In genomic region chr7:31050487-31050886, GRCm38 (mm10) we compare ENCODE assay signal across 10 mouse cellular contexts. TPM values are rescaled to one million over a fixed set of nuclear protein-coding genes. Genes with fewer than 3 reads are reported as not detected.
DNase-seq lines count a peak whose midpoint lies in the region; ATAC-seq and TF ChIP-seq lines count a peak whose summit lies in the region.
"Had no signal": no experiment of that assay in that cellular context is flagged by ENCODE, and none has a peak within 500 bp of the region (broad histone marks: within the 10 kb centered on the region; RNA-seq: fewer than 3 reads in every experiment).

No protein-coding gene starts in this region.

- 2% methylated on average over 6 of the region's 6 CpGs for WGBS in forebrain, embryonic 12.5 days
- 4% methylated on average over 6 of the region's 6 CpGs for WGBS in intestine, embryonic 15.5 days
- 4% methylated on average over 6 of the region's 6 CpGs for WGBS in neural tube, embryonic 14.5 days

- DNase-seq in layer of hippocampus, adult 2 months (ENCODE audit: low spot score in 2 of 2): no peak
- DNase-seq in layer of hippocampus, postnatal 25 days (ENCODE audit: extremely low spot score in 1 of 2, low spot score in 1 of 2): no peak
- no peak for DNase-seq in spleen, postnatal 4 days (ENCODE audit: low spot score in 2 of 2)
- no peak for DNase-seq in gastrocnemius, adult 18-20 months (ENCODE audit: low spot score)
- DNase-seq: lung, adult 18-20 months had no signal

- peak overlapping the region; percentile 54 for H3K4me3 ChIP-seq in layer of hippocampus, adult 2 months
- peak overlapping the region; percentile 31 for H3K4me3 ChIP-seq in forebrain, embryonic 12.5 days (replicated peaks)
- peak overlapping the region; percentile 19 for H3K4me3 ChIP-seq in intestine, embryonic 15.5 days (replicated peaks)
- H3K4me3 ChIP-seq in neural tube, embryonic 14.5 days (ENCODE audit: low read depth, low read length): peak overlapping the region; percentile 36

- H3K4me2 ChIP-seq in forebrain, embryonic 12.5 days: peak overlapping the region; percentile 54
- peak overlapping the region; percentile 49 for H3K4me2 ChIP-seq in intestine, embryonic 15.5 days (replicated peaks)
- peak overlapping the region; percentile 67 for H3K4me2 ChIP-seq in neural tube, embryonic 14.5 days (ENCODE audit: low read depth, low read length)

- ATAC-seq in forebrain, embryonic 12.5 days (ENCODE audit: low FRiP score): 0 out of 2 replicates have a peak, but pooled peaks have one; percentile 9
- no peak for ATAC-seq in intestine, embryonic 15.5 days
- ATAC-seq in neural tube, embryonic 14.5 days (ENCODE audit: low read depth): no peak; the same call in 1 of the 2 replicates
- ATAC-seq in erythroblast, adult 5-6 weeks (replicated peaks; ENCODE audit: low FRiP score, poor library complexity, severe bottlenecking): no peak

- H3K36me3 ChIP-seq in forebrain, embryonic 12.5 days (replicated peaks): no peaks in the 10 kb centered on the region
- H3K36me3 ChIP-seq in intestine, embryonic 15.5 days: no peaks in the 10 kb centered on the region
- H3K36me3 ChIP-seq in neural tube, embryonic 14.5 days (ENCODE audit: control insufficient read depth, insufficient read depth, low read length): no peaks in the 10 kb centered on the region

- TF ChIP-seq CTCF in layer of hippocampus, adult 2 months (conservative IDR thresholded peaks at IDR 0.05): no peak

- H3K9me3 ChIP-seq in forebrain, embryonic 12.5 days: 0 out of 2 replicates have a peak, but pooled peaks cover 2% of the 10 kb centered on the region
- no peaks in the 10 kb centered on the region for H3K9me3 ChIP-seq in intestine, embryonic 15.5 days
- H3K9me3 ChIP-seq in neural tube, embryonic 14.5 days (ENCODE audit: control insufficient read depth, low read length): no peaks in the 10 kb centered on the region

- peak overlapping the region; percentile 75 for H3K27ac ChIP-seq in layer of hippocampus, adult 2 months
- H3K27ac ChIP-seq in forebrain, embryonic 12.5 days: 0 out of 2 replicates have a peak overlapping the region, but pooled peaks have one; percentile 42
- no peak overlapping the region for H3K27ac ChIP-seq in intestine, embryonic 15.5 days
- H3K27ac ChIP-seq in neural tube, embryonic 14.5 days (ENCODE audit: low read depth, low read length): no peak overlapping the region

- H3K4me1 ChIP-seq in forebrain, embryonic 12.5 days: peaks cover 50% of the 10 kb centered on the region
- H3K4me1 ChIP-seq in intestine, embryonic 15.5 days (replicated peaks): peaks cover 56% of the 10 kb centered on the region
- peaks cover 19% of the 10 kb centered on the region; the same call in 1 of the 2 replicates for H3K4me1 ChIP-seq in neural tube, embryonic 14.5 days (ENCODE audit: control insufficient read depth, insufficient read depth, low read length)

- peaks cover 72% of the 10 kb centered on the region for H3K27me3 ChIP-seq in forebrain, embryonic 12.5 days
- peaks cover 44% of the 10 kb centered on the region for H3K27me3 ChIP-seq in intestine, embryonic 15.5 days (replicated peaks)
- peaks cover 27% of the 10 kb centered on the region for H3K27me3 ChIP-seq in neural tube, embryonic 14.5 days (ENCODE audit: control insufficient read depth, insufficient read depth, low read length)

- H3K9ac ChIP-seq in forebrain, embryonic 12.5 days: no peak overlapping the region; the same call in 1 of the 2 replicates
- H3K9ac ChIP-seq in intestine, embryonic 15.5 days: no peak overlapping the region
- peak overlapping the region; percentile 58 for H3K9ac ChIP-seq in neural tube, embryonic 14.5 days (replicated peaks; ENCODE audit: low read depth, low read length)

RNA-seq across cellular contexts. Expression of gene Fxyd7, which starts 0.8 kb away (rescaled TPM):
- 100 to 1,000 TPM; 117 to 121 TPM for total RNA-seq in layer of hippocampus, adult 2 months (2021)
- total RNA-seq in layer of hippocampus, postnatal 25 days (2021): 100 to 1,000 TPM; 151 to 157 TPM
- polyA plus RNA-seq in forebrain, embryonic 12.5 days (2016; fragmentation: Nextera tagmentation; extraction: Ambion mirVana): 10.5 and 14.3 TPM in 2 replicates
- polyA plus RNA-seq in intestine, embryonic 15.5 days (2015; fragmentation: Nextera tagmentation; extraction: Ambion mirVana): 20.3 and 20.7 TPM in 2 replicates
- polyA plus RNA-seq in neural tube, embryonic 14.5 days (2014; fragmentation: Nextera tagmentation; extraction: Ambion mirVana): 252 and 299 TPM in 2 replicates
- not detected in 2 replicates for total RNA-seq in erythroblast, adult 5-6 weeks (2015; ENCODE audit: low replicate concordance)
- not detected in 2 replicates for total RNA-seq in erythroblast, adult 5-6 weeks (2017; ENCODE audit: low replicate concordance)
- total RNA-seq in gastrocnemius, adult 18-20 months (2021): 1 to 10 TPM in 1 of 2 experiments, under 1 TPM in 1; 0.94 to 1.2 TPM
- total RNA-seq: ES-E14 had no signal

RNA-seq across cellular contexts. Expression of gene Fxyd1, which starts 6.5 kb away (rescaled TPM):
- total RNA-seq in layer of hippocampus, adult 2 months (2021): 100 to 1,000 TPM in 1 of 2 experiments, 10 to 100 TPM in 1; 90.9 to 114 TPM
- total RNA-seq in layer of hippocampus, postnatal 25 days (2021): 100 to 1,000 TPM; 103 to 113 TPM
- polyA plus RNA-seq in forebrain, embryonic 12.5 days (2016; fragmentation: Nextera tagmentation; extraction: Ambion mirVana): 4.0 and 6.5 TPM in 2 replicates
- polyA plus RNA-seq in intestine, embryonic 15.5 days (2015; fragmentation: Nextera tagmentation; extraction: Ambion mirVana): 64.5 and 80.1 TPM in 2 replicates
- polyA plus RNA-seq in neural tube, embryonic 14.5 days (2014; fragmentation: Nextera tagmentation; extraction: Ambion mirVana): 9.6 and 22.9 TPM in 2 replicates
- not detected in 2 replicates for total RNA-seq in erythroblast, adult 5-6 weeks (2015; ENCODE audit: low replicate concordance)
- not detected in 2 replicates for total RNA-seq in erythroblast, adult 5-6 weeks (2017; ENCODE audit: low replicate concordance)
- total RNA-seq in gastrocnemius, adult 18-20 months (2021): 1,000 to 10,000 TPM in 1 of 2 experiments, 100 to 1,000 TPM in 1; 983 to 1,012 TPM
- total RNA-seq: ES-E14 had no signal

RNA-seq across cellular contexts. Expression of gene Fxyd5, which starts 8.2 kb away (rescaled TPM):
- 10 to 100 TPM; 17.3 to 26.9 TPM for total RNA-seq in layer of hippocampus, adult 2 months (2021)
- 10 to 100 TPM; 20.2 to 22.7 TPM for total RNA-seq in layer of hippocampus, postnatal 25 days (2021)
- 7.6 and 9.2 TPM in 2 replicates for polyA plus RNA-seq in forebrain, embryonic 12.5 days (2016; fragmentation: Nextera tagmentation; extraction: Ambion mirVana)
- polyA plus RNA-seq in intestine, embryonic 15.5 days (2015; fragmentation: Nextera tagmentation; extraction: Ambion mirVana): 21.7 and 29.8 TPM in 2 replicates
- polyA plus RNA-seq in neural tube, embryonic 14.5 days (2014; fragmentation: Nextera tagmentation; extraction: Ambion mirVana): 7.8 and 12.9 TPM in 2 replicates
- 183 and 286 TPM in 2 replicates for total RNA-seq in erythroblast, adult 5-6 weeks (2015; ENCODE audit: low replicate concordance)
- total RNA-seq in erythroblast, adult 5-6 weeks (2017; ENCODE audit: low replicate concordance): 67.1 and 90.7 TPM in 2 replicates
- total RNA-seq in gastrocnemius, adult 18-20 months (2021): 10 to 100 TPM in 1 of 2 experiments, 1 to 10 TPM in 1; 7.6 to 13.4 TPM

RNA-seq across cellular contexts. Expression of gene Lgi4, which starts 8.7 kb away (rescaled TPM):
- 10 to 100 TPM; 37.9 to 41.9 TPM for total RNA-seq in layer of hippocampus, adult 2 months (2021)
- 10 to 100 TPM; 31.9 to 36.1 TPM for total RNA-seq in layer of hippocampus, postnatal 25 days (2021)
- 0.29 and 0.37 TPM in 2 replicates for polyA plus RNA-seq in forebrain, embryonic 12.5 days (2016; fragmentation: Nextera tagmentation; extraction: Ambion mirVana)
- polyA plus RNA-seq in intestine, embryonic 15.5 days (2015; fragmentation: Nextera tagmentation; extraction: Ambion mirVana): 1.5 TPM in 2 replicates
- polyA plus RNA-seq in neural tube, embryonic 14.5 days (2014; fragmentation: Nextera tagmentation; extraction: Ambion mirVana): 1.1 TPM in 1 of 2 replicates, not detected in the other
- not detected in 2 replicates for total RNA-seq in erythroblast, adult 5-6 weeks (2015; ENCODE audit: low replicate concordance)
- total RNA-seq in erythroblast, adult 5-6 weeks (2017; ENCODE audit: low replicate concordance): not detected in 2 replicates
- 1 to 10 TPM; 1.7 to 3.5 TPM for total RNA-seq in gastrocnemius, adult 18-20 months (2021)

RNA-seq across cellular contexts. Expression of gene Fxyd3, which starts 26.0 kb away (rescaled TPM):
- 1 to 10 TPM in 1 of 2 experiments, not detected in 1; 1.7 TPM for total RNA-seq in layer of hippocampus, adult 2 months (2021)
- total RNA-seq in layer of hippocampus, postnatal 25 days (2021): not detected
- polyA plus RNA-seq in forebrain, embryonic 12.5 days (2016; fragmentation: Nextera tagmentation; extraction: Ambion mirVana): 1.1 and 1.3 TPM in 2 replicates
- polyA plus RNA-seq in intestine, embryonic 15.5 days (2015; fragmentation: Nextera tagmentation; extraction: Ambion mirVana): 70.8 and 77.4 TPM in 2 replicates
- 0.35 TPM in 1 of 2 replicates, not detected in the other for polyA plus RNA-seq in neural tube, embryonic 14.5 days (2014; fragmentation: Nextera tagmentation; extraction: Ambion mirVana)
- not detected in 2 replicates for total RNA-seq in erythroblast, adult 5-6 weeks (2015; ENCODE audit: low replicate concordance)
- total RNA-seq in erythroblast, adult 5-6 weeks (2017; ENCODE audit: low replicate concordance): not detected in 2 replicates
- 1 to 10 TPM in 1 of 2 experiments, under 1 TPM in 1; 1.00 to 1.6 TPM for total RNA-seq in gastrocnemius, adult 18-20 months (2021)

Comparison
In these comparisons a context has a peak if more than half of its experiments do, and no peak if none do; other contexts are left out.
1. H3K27ac ChIP-seq: peak in layer of hippocampus, adult 2 months (single experiment) and forebrain, embryonic 12.5 days (single experiment); none in intestine, embryonic 15.5 days (single experiment) and neural tube, embryonic 14.5 days (single experiment).
2. RNA of gene Fxyd7, which starts 0.8 kb away (total RNA-seq): 151 to 157 TPM in layer of hippocampus, postnatal 25 days and 117 to 121 TPM in layer of hippocampus, adult 2 months; 0.94 to 1.2 TPM in gastrocnemius, adult 18-20 months and not detected in erythroblast, adult 5-6 weeks; every median in the first group is over 10 times any median in the second.
3. RNA of gene Fxyd1, which starts 6.5 kb away (total RNA-seq): 983 to 1,012 TPM in gastrocnemius, adult 18-20 months, 90.9 to 114 TPM in layer of hippocampus, adult 2 months and 103 to 113 TPM in layer of hippocampus, postnatal 25 days; not detected in erythroblast, adult 5-6 weeks; every median in the first group is over 10 times any median in the second.
4. Peak in every context shown above with its lines, with median percentiles within 50 percentile points of each other: H3K4me3 ChIP-seq and H3K4me2 ChIP-seq.